Mouse (Mus musculus): ENCODE data around the gene Gm21891. TPM values are rescaled to one million over a fixed set of nuclear protein-coding genes. Genes with fewer than 3 reads are reported as not detected.
"Not testable (repeated sequence)": the region's sequence is repeated elsewhere in the genome, so short reads cannot be mapped to it uniquely, and the experiment has no call there.

Gm21891 gene
- polyA plus RNA-seq (2012) = not detected in 2 replicates

DNA sequence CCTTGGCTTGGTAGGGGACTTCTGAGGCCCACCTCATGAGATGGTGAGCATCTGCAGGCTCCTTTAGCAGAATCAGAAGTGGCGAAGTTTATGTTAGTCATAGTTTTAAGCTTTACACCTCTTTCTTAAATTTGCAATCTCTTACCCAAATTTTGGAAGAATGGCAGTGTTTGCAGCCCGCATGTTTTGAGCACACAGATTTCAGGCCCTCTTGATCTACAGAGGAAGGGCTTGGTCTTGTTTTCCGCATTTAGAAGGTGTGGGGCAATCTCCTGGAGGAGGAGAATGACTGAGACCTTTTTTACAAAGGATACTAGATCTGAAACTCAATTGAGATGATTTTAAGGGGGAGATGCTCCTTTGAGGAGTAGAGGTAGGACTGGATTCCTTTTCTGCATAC lies at the start of gene Gm21891:
Gene Gm21891 (minus strand): TSS at position 101 of the 400 bp plus-strand sequence.
- H3K27me3 ChIP-seq (ENCODE audit: control insufficient read depth); H3K4me1 ChIP-seq (ENCODE audit: control insufficient read depth); H3K9me3 ChIP-seq (ENCODE audit: control insufficient read depth, low read length); H3K36me3 ChIP-seq (ENCODE audit: control insufficient read depth); H3K4me3 ChIP-seq (replicated peaks): not testable (repeated sequence)

DNA sequence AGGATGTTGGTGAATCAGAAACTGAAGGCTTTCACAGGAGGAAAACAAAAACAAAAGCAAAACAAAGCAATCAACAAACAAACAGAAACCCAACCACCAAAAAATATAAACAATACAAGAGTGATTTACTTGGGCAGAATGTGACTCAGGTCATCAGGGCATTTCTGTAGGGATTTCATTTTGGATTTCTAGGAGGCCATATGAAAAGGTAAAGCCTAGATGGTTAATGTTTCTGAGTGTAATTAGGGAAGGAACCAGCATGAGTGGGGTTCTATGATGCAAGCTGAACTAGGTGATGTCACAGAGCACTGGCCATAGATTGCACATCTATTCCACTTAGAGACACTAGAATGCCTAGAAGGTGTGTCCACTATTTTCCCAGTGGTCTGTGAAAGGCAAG lies 28.4 kb upstream of the Gm21891 start, which contains the start of gene Gm21425:
Gene Gm21425 (plus strand): TSS at position 301 of the 400 bp plus-strand sequence.
- not testable (repeated sequence) for H3K9me3 ChIP-seq (ENCODE audit: control insufficient read depth, low read length); H3K4me1 ChIP-seq (ENCODE audit: control insufficient read depth); H3K4me3 ChIP-seq (replicated peaks); H3K27me3 ChIP-seq (ENCODE audit: control insufficient read depth); H3K36me3 ChIP-seq (ENCODE audit: control insufficient read depth)

Other genes with a start within 250 kb of the Gm21891 start
- gene Gm20807, start 90.6 kb downstream of the Gm21891 start, polyA plus RNA-seq (2012) = not detected in 2 replicates
- not detected in 2 replicates for gene Gm21425, start 28.5 kb upstream of the Gm21891 start, polyA plus RNA-seq (2012)
- not detected in 2 replicates for gene Gm21828, start 90.4 kb upstream of the Gm21891 start, polyA plus RNA-seq (2012)
- gene Gm21440, start 118.9 kb upstream of the Gm21891 start, polyA plus RNA-seq (2012) = not detected in 2 replicates
- gene Gm21454, start 119.0 kb upstream of the Gm21891 start, polyA plus RNA-seq (2012) = not detected in 2 replicates
- not detected in 2 replicates for gene Gm21725, start 215.6 kb upstream of the Gm21891 start, polyA plus RNA-seq (2012)

Data from erythroblast, embryonic 14.5 days (primary cell).